Mouse (Mus musculus) brain, embryonic 14.5 days (tissue): ENCODE data around the gene Ddx6. TPM values are rescaled to one million over a fixed set of nuclear protein-coding genes. Genes with fewer than 3 reads are reported as not detected.
"Not testable (repeated sequence)": the region's sequence is repeated elsewhere in the genome, so short reads cannot be mapped to it uniquely, and the experiment has no call there.

Experiments
- DNase-seq: peaks from one replicate; pipeline ENCODE4 v3.0.0-alpha.2; 2011; ENCODE audit warnings: low read depth
- CTCF ChIP-seq: fragments of 200-500 bp; IDR thresholded peaks from 2 replicates; pipeline ENCODE4 v1.5.1; 2012; ENCODE audit warnings: inconsistent platforms, mild to moderate bottlenecking, moderate library complexity, borderline replicate concordance; ENCODE audit not compliant: insufficient read depth, insufficient read length; ENCODE audit errors: extremely low read depth
- POLR2A ChIP-seq: fragments of 200-500 bp; IDR thresholded peaks from 2 replicates; pipeline ENCODE4 v1.6.1; 2012; ENCODE audit warnings: mild to moderate bottlenecking, inconsistent platforms, borderline replicate concordance; ENCODE audit not compliant: poor library complexity, insufficient read depth, insufficient read length, severe bottlenecking; ENCODE audit errors: extremely low read depth
- polyA plus RNA-seq: library from polyadenylated mRNA; depleted of rRNA; stranded (reverse); fragments of >200 nt; gene quantifications from 2 replicates; pipeline ENCODE4 v1.2.3, GENCODE M21; 2012

Gene Ddx6
- polyA plus RNA-seq, 1 experiment: 68.4 TPM

GRCm38 (mm10) chr9:44624390-44624789 lies 19.7 kb downstream of the Ddx6 start:
- TF ChIP-seq POLR2A: no peak
- TF ChIP-seq CTCF: no peak
- DNase-seq: no peak

- no peak for DNase-seq
- TF ChIP-seq CTCF (no peak), POLR2A (no peak)
Measured at GRCm38 (mm10) chr9:44626268-44626667, 21.6 kb downstream of the Ddx6 start.

GRCm38 (mm10) chr9:44637551-44638169 lies 33.0 kb downstream of the Ddx6 start:
- TF ChIP-seq POLR2A: no peak
- TF ChIP-seq CTCF: no peak
- DNase-seq: peak; percentile 77

GRCm38 (mm10) chr9:44638726-44639125 lies 34.0 kb downstream of the Ddx6 start:
- not testable (repeated sequence) for DNase-seq

GRCm38 (mm10) chr9:44640028-44640427 lies 35.3 kb downstream of the Ddx6 start:
- not testable (repeated sequence) for DNase-seq

GRCm38 (mm10) chr9:44640646-44641357 lies 36.1 kb downstream of the Ddx6 start:
- no peak for DNase-seq
- TF ChIP-seq POLR2A (no peak), CTCF (no peak)

- TF ChIP-seq CTCF (no peak), POLR2A (no peak)
- DNase-seq: no peak
Measured at GRCm38 (mm10) chr9:44641616-44642015, 36.9 kb downstream of the Ddx6 start.

GRCm38 (mm10) chr9:44643103-44643502 lies 38.4 kb downstream of the Ddx6 start:
- DNase-seq: no peak
- TF ChIP-seq POLR2A (no peak), CTCF (no peak)

GRCm38 (mm10) chr9:44644186-44644585 lies 39.5 kb downstream of the Ddx6 start:
- TF ChIP-seq POLR2A: no peak
- no peak for TF ChIP-seq CTCF

GRCm38 (mm10) chr9:44645481-44645880 lies 40.8 kb downstream of the Ddx6 start:
- TF ChIP-seq POLR2A (no peak), CTCF (no peak)
- no peak for DNase-seq

More at GRCm38 (mm10) chr9:44644186-44644585, 39.5 kb downstream of the Ddx6 start:
- no peak for DNase-seq

- TF ChIP-seq POLR2A (no peak), CTCF (no peak)
- no peak for DNase-seq
Measured at GRCm38 (mm10) chr9:44645924-44646323, 41.2 kb downstream of the Ddx6 start.

- no peak for DNase-seq
- TF ChIP-seq CTCF (no peak), POLR2A (no peak)
Measured at GRCm38 (mm10) chr9:44646366-44646765, 41.7 kb downstream of the Ddx6 start.
